Mouse (Mus musculus): ENCODE data around the gene Zfp941.

The Zfp941 gene

DNA sequence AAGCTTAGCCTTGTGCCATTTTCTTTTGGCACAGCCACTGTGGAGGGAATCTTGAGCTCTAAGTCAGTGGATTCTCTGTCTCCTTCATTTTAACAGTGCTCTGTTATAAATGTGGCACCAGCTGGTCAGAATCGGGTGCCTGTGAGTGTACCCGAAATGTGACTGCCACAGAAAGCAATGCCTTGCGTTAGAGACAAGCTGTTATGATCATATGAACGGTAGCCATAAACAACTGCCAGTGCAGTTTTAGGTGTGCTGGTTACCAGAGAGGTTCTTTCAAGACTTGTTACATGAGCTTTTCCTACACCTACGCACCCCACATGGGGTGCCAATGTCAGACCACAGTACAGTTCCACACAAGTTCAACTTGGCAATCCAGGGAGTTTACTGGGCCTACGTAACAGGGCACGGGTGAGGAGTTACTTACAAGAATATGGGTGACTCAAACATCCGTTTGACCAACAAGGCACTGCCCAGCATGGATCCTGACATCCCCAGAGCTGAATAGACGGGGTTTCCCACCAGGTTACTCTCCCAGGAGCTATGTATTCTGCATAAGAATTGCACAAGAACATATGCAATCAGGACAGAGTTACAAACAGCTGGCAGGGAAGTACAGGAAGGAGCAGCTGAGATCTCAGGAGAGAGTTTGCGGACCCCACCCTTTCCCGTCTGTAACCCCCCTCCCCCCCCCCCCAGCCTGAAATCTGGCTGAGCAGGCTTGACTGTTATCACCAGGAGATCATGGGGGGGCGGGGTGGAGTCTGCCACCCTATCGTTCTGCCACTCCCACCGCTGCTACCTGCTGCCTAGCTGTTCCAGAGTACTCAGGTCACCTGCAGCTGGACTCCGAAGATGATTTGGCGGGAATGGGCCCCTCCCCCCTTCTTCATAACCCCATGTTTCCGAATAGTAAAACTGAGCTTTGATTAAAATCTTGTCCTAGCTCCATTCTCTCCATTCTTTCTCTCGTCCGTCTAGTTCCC is 19.1 kb upstream of the Zfp941 start:
- peak; percentile 88 for DNase-seq (ENCODE audit: extremely low read depth, low read depth, low spot score)

DNA sequence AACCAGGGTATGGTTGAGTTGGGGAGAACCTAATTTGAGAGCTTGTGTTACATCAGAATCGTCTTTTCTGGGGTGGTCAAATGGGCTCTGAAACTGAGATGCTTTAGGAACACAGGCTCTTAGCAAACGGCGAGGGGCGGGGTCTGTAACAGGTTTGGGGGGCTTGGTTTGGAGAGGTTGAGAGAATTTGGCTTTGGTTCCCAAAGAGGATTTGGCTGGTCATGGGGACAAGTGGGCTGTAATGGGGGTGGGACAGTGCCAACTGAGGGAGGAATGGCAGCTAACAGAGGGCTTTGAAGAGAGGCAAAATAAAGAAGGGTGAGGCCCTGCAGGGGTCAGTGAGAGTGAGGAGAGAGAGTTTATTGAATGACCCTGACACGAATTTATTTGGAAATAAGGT is 17.6 kb upstream of the Zfp941 start:
- DNase-seq (ENCODE audit: extremely low read depth, low read depth, low spot score) = no peak

DNA sequence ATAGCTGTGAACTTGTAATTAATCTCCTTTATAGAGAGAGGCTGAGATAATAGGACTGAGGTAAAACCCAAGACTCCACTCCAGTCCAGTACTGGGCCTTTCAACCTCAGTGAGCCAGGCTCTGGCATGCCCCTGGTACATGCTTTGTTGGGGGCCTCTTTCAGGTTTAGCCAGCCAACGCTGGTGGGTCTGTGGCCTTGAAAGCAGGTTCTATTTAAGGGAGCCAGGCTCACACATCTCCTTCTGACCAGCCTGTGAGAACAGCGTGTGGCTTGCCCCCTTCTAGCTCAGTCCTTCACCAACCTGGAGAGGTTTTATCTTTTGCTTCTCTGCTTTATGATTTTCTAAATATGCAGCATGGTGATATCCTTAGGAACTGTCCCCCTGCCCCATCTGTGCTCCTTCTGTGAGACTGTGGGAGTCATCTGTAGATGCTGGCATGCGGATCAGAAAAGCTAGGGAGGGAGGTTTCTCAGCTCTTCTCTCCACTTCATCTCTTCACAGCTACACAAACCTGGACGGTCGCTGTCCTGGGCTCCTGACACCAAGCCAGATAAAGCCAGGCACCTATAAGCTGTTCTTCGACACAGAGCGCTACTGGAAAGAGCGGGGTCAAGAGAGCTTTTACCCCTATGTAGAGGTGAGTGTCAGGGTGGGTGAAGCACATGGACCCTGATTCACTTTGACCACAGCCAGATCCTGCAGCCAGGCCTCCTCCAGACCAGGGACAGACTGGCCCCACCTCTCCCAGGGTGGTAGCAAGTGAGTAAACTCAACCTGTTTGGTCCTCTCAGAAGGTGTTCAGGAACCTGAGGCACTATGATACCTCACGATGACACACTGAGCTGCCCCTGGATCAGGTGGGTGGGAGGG is 14.5 kb upstream of the Zfp941 start:
- DNase-seq (ENCODE audit: extremely low read depth, low read depth, low spot score) = no peak

DNA sequence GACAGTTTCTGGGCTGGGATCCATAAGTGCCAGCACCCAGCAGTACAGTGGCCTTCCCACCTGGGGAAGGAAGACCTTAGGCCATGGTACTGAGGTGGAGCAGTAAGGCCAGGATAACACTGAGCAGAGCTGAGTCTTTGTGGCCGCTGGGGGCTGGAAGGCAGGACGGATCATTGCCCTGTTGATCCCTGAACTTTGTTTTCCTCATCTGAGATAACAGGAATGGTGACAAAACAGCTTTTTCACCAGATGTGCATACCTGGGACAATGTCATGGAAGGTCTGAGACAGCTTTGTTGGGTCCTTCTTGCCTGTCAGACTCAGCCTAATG is 13.7 kb upstream of the Zfp941 start:
- DNase-seq (ENCODE audit: extremely low read depth, low read depth, low spot score) = no peak

DNA sequence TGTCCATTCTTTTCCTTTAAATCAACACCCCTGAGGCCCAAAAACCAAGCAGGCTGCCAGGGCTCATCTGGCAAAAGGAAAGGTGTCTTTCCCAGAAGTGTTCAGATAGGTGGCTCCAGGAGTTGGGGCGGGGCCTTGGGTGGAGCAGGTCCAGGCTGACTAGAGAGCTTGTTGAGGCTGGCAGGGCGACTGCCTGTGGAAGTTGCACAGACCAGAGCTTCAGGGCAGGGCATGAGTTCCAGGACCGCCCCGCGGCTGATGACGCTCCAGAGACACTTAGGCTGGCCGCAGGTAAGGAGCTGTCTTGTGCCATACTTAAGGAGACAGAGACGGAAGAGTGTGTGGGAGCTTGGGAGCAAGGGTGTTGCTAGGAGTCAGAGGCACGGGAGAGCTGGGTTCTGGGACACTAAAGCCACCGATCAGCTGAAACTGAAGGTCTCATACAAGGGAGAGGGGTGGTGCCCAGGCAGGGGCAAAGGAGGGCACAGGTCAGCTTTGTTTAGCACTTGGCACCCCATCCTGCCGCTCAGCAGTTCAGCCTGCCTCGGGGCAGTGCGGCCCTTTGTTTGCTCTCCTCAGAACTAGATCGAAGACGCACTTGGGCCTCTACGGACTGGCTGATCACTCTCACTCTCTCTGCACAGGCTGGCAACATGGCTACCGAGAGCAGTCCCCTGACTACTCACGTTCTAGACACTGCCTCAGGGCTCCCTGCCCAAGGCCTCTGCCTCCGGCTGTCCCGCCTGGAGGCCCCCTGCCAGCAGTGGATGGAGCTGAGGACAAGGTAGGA is 13.2 kb upstream of the Zfp941 start, which contains the start of gene Urah:
Gene Urah (plus strand): TSS at position 51 of the 790 bp plus-strand sequence.
- DNase-seq (ENCODE audit: extremely low read depth, low read depth, low spot score) = peak; percentile 90

DNA sequence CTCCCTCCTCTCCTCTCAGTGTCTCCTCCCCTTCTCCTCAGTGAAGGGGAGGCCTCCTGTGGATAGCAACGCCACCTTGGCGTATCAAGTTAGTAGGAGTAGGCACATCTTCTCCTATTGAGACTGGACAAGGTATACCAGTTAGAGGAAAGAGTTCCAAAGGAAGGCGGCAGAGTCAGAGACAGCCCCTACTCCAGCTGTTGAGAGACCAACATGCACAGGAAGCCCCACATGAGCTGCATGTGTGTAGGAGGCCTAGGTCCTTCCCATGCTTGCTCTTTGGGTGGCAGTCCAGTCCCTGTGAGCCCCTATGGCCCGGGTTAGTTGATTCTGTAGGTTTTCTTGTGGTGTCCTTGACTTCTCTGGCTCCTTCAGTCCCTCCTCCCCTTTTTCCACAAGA is 11.4 kb upstream of the Zfp941 start:
- DNase-seq (ENCODE audit: extremely low read depth, low read depth, low spot score) = no peak

DNA sequence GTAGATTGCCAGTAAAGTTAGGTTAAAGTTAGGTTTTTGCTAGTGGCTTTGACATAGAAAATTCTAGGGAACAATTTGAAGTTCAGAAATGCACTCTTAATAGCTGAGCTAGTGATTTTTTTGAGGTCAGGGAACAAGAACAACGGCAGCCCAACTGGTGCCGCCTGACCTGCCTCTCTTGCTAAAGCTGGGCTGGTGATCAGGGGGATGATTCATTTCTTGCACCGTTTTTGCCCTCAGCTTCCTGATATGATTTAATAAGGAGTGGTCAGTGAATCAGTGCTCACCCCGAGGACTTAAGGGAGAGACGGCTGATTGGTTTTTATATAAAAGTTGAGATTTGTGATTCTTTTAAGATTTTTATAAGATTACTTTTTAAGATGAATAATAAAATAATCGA is 9.5 kb upstream of the Zfp941 start:
- DNase-seq (ENCODE audit: extremely low read depth, low read depth, low spot score) = no peak

DNA sequence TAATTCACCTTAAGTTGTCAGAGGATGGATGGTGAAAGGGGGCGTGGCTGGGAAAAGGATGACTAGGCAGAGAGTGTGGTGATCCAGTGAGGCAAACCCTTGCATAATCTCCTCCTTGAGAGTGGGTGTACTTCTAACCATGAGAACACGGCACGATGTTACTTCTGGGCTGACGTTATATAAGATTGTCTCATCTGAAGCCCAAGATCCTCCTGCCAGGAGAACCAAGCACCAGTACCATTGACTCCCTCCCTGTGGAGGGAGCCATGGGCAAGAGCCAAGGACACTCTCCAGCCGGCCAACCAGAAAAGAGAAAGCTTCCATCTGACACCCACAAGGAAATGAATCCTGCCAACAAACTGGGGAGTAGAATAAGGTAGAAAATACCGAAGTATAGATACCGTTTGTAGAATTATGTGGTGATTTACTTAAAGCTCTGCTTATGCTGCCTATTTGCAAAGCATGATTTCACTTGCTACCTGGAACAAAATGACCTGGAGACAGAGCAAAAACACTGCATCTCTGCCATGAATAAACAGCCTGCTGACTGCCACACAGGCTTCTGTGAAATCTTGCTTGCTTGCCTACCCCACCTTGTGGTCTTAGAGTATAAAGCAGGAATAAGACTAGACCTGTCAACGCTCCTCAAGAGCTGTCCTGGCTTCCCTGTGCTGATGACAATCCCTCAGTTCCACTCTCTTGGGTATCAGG is 6.3 kb upstream of the Zfp941 start:
- DNase-seq (ENCODE audit: extremely low read depth, low read depth, low spot score) = no peak

DNA sequence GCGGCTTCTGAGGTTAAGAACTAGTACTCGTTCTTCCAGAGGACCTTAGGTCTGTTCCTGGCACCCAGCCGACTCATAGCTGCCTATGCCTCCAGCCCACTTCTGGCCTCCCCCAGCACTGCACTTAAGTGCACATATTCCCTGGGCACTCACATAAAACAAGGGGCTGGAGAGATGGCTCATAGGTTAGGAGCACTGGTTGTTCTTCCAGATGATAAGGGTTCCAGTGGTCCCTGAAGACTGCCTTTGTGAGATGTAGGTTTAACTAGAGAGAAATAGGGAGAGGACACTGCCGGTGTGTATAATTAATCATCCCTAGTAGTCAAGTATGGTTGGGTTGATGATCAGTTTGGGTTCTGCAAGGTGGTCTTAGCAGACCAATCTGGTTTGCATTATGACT is 753 bp upstream of the Zfp941 start:
- no peak for DNase-seq (ENCODE audit: extremely low read depth, low read depth, low spot score)

DNA sequence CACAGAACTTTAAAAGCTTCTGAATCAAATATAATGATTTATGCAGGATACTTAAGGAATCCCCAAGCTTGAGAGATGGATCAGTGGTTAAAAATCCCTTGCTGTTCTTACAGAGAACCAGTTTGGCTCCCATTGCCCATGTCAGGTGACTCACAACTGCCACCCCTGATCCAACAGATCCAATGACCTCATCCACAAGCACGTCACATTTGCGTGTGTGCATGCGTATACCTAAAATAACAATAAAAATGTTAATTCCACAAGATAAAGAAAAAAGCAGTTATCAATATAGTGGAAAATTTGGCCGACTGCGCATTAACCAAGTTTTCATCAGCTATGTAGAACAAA is 699 bp downstream of the Zfp941 start:
- no peak for DNase-seq (ENCODE audit: extremely low read depth, low read depth, low spot score)

DNA sequence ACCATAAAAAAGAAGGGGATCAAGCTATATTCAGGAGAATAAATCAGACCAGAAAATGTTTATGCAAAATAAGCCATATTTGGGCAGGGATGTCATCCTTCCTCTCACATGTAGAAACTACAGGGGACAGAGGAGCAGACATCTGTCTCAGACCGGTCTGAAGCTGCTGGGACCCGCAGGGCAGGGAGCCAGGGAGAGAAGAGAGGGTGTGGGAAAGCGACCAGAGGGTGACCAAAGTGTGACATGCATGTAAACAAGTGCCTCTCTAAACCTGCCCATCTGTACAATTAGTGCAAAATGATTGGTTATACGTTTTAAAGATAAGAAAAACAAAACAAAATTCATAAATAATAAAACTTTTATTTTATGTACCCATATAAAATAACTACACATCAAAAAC is 1.8 kb downstream of the Zfp941 start:
- no peak for DNase-seq (ENCODE audit: extremely low read depth, low read depth, low spot score)

DNA sequence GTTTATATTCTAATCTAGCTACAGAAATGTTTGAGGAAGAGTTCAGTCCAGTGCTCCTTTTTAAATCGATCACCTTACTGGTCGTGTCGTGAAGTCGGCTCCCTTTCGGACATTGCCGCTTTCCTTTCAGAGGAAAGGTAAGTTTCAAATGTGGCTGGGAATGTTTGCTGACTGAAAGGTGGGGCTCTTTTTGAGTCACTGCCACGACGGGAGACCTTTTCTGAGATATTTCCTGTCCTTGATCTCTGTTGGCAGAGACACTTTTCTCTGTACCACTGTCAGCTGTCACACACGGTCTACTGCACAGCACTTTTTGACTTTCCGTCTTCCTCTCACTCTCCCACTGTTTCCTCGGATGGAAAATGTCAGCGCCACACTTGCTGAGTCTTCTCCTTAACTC is 9.1 kb downstream of the Zfp941 start:
- DNase-seq (ENCODE audit: extremely low read depth, low read depth, low spot score) = no peak

DNA sequence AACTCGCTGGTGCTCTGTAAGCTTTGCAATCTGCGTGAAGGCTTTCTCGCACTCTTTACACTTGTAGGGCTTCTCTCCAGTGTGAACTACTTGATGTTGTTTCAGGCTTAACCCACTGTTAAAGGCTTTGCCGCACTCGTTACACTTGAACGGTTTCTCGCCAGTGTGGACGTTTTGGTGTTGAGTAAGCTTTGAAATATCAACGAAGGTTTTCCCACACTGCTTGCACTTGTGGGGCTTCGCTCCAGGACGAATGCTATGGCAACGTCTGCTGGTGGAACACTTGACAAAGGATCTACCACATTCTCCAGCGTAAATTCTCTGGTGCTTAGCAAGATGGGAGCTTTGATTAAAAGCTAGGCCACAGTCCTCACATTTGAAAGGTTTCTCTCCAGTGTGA is 10.3 kb downstream of the Zfp941 start:
- DNase-seq (ENCODE audit: extremely low read depth, low read depth, low spot score) = no peak

DNA sequence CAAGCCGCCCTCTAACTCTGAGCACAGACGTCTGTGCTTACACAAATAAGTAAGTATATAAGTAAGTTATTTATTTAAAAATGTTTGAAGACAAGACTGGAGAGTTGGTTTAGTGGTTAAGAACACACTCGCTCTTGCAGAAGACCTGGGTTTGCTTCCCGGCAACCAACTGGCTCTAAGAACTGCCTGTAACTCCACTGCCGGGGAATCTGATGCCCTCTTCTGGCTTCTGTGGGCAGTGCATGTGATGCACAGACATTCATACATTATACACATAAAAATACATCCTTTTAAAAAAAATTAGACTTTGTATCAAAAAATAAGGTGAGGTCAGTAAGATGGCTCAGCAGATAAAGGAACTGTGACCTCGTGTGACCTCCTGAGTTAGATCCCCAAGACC is 11.5 kb downstream of the Zfp941 start:
- no peak for DNase-seq (ENCODE audit: extremely low read depth, low read depth, low spot score)

DNA sequence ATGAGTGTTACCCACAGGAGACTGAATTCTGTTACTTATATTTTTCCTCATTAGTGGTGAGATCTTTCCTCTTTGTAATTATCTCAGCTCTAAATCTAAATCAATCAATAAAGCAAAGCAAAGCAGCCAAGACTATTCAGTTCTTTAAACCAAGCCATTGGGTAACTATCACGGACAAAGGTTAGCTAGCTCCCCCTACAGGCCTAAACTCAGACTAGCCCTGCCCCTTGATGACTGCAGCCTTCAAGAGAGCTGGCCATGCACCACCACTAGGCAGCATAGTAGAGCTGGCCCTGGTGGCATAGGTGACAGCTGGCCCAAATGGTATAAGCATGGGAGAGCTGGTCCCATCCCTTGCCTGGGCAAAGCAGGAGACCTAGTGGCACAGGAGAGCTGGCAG is 16.3 kb downstream of the Zfp941 start:
- no peak for DNase-seq (ENCODE audit: extremely low read depth, low read depth, low spot score)

DNA sequence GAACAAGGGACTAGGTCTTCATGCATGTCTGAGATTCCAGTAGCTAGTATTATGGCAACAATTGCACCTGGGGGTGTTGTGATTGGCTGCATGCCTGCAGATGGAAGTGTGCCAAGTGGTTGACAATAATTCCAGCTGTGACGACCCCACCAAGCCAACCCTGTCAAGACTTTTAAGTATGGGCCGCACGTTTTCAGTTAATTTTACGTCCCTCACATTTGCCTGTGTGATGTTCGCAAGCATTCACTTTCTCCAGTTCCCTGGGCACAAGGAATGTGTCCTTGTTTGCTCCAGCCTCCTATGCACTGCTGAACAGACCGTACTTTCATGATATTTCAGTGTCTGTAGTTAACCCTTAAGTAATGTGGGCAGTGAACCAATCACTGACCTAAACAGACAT is 19.3 kb downstream of the Zfp941 start:
- no peak for DNase-seq (ENCODE audit: extremely low read depth, low read depth, low spot score)

DNA sequence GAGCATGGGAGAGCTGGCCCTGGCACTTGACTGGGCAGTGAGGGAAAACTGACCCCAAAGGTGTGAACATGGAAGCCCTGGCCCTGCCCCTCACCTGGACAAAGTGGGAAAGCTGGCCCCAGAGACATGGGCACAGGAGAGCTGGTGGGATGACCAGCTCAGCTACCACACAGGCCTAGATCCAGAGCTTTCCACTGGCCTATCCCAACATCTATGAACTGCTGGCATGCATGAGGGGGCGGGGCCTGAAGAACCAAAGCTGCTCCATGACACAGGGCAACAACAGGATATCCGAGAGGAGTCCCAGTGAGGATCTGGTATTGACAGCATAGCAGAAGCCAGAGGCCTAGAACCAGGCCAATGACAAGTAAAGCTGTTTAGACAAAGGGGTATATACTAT is 23.8 kb downstream of the Zfp941 start:
- no peak for DNase-seq (ENCODE audit: extremely low read depth, low read depth, low spot score)

DNA sequence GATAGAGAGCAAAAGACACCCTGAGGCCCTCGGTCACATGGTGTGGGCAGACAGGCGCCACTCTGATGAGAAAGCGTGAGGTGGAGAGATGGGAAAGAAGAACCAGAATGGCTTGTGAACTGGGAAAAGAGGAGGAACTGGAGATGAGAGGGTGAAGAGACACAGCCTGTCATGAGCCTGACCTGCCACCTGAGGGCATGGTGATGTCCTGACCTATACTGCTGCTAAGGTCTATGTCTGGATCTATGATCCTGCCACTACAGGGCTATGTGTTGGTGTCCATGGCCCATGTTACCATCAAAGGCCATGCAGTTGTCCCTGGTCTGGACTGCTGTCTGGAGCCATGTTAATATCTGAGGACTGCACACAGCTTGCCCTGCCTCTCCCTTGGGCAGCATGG is 24.4 kb downstream of the Zfp941 start:
- DNase-seq (ENCODE audit: extremely low read depth, low read depth, low spot score) = no peak

DNA sequence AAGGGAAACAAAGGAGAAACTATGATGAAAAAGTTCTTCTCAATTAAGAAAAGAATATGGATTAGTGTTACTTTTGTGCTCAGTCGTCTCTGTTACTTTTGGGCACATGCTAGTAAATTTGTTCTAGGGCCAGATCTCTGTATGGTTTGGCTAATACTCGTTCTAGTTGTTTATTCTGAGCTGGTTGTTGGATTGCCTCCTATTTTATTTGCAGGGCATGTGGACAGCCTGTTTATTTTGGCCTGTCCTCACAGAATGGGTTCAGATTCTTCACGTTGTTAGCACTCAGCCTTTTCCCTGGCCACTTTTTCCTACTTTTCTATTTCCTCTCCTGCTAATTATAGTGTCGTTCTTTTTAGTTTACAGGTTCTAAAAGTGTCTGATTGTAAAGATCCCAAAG is 28.4 kb downstream of the Zfp941 start:
- no peak for DNase-seq (ENCODE audit: extremely low read depth, low read depth, low spot score)

DNA sequence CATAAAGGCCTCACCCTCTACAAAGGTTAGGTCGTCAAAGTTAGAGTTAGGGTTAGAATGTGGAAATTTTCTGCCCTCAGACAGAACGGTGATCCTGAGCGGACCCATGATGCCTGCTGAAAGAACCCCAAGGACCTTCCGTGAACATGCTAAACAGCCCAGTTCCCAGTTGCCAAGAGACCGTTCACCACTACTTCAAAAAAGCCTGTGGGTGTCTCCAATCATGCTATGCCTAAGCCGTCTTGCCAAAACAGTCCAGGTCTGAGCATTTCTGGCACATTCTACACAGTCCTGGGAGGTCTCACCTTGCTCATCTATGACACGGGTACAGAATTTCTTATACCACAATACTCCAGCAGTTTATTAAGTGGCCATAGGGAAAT is 33.9 kb downstream of the Zfp941 start:
- no peak for DNase-seq (ENCODE audit: extremely low read depth, low read depth, low spot score)

All from fat pad, adult 2 months (tissue).